Mouse (Mus musculus) MEL (cell line): ENCODE results near the gene Slc3a1. TPM values are rescaled to one million over a fixed set of nuclear protein-coding genes. Genes with fewer than 3 reads are reported as not detected.

ENCODE experiments used
- DNase-seq: peaks from one replicate; pipeline ENCODE4 v3.0.0; 2011; ENCODE audit warnings: low read depth, low spot score
- H3K27ac ChIP-seq: 2 replicates; pipeline ENCODE4 v1.5.1; 2012; ENCODE audit warnings: low read depth, mild to moderate bottlenecking, control low read depth, low read length, moderate library complexity; ENCODE audit not compliant: control insufficient read depth
- H3K27me3 ChIP-seq, 2 experiments: fragments of 150-350 bp in 1 of 2; sonication (generic) in 1 of 2; 2 replicates each; pipeline ENCODE4 v1.6.1; 2012; ENCODE audit warnings: low read length in 2 of 2, mild to moderate bottlenecking in 2 of 2, improper control_type of control experiment in 1 of 2, moderate library complexity in 1 of 2; ENCODE audit not compliant: insufficient read depth in 2 of 2, control insufficient read depth in 1 of 2
- H3K36me3 ChIP-seq, 2 experiments: 2 replicates each; pipeline ENCODE4 v1.6.1; 2012 to 2014; ENCODE audit warnings: low read length in 2 of 2, improper control_type of control experiment in 1 of 2, inconsistent platforms in 1 of 2, mild to moderate bottlenecking in 1 of 2; ENCODE audit not compliant: insufficient read depth in 2 of 2, control insufficient read depth in 1 of 2
- H3K4me1 ChIP-seq, 2 experiments: fragments of 150-350 bp in 1 of 2; sonication (generic) in 1 of 2; 2 replicates each; pipeline ENCODE4 v1.6.1; 2012; ENCODE audit warnings: low read length in 2 of 2, improper control_type of control experiment in 1 of 2, mild to moderate bottlenecking in 1 of 2; ENCODE audit not compliant: insufficient read depth in 2 of 2, control insufficient read depth in 1 of 2
- H3K4me3 ChIP-seq, 2 experiments: fragments of 150-350 bp in 1 of 2; sonication (generic) in 1 of 2; 2 replicates each; pipeline ENCODE4 v1.5.1; 2012; ENCODE audit warnings: low read depth in 2 of 2, low read length in 2 of 2, mild to moderate bottlenecking in 2 of 2, moderate library complexity in 2 of 2, control low read depth in 1 of 2, improper control_type of control experiment in 1 of 2; ENCODE audit not compliant: control insufficient read depth in 1 of 2, insufficient read depth in 1 of 2
- H3K79me2 ChIP-seq: 2 replicates; pipeline ENCODE4 v1.6.1; 2012; ENCODE audit warnings: mild to moderate bottlenecking, low read length, moderate library complexity; ENCODE audit not compliant: control insufficient read depth, poor library complexity, insufficient read depth
- H3K9ac ChIP-seq: 2 replicates; pipeline ENCODE4 v1.6.1; 2012; ENCODE audit warnings: low read depth, mild to moderate bottlenecking, control low read depth, low read length, moderate library complexity; ENCODE audit not compliant: control insufficient read depth, poor library complexity, severe bottlenecking
- H3K9me3 ChIP-seq: fragments of 150-350 bp; sonication (generic); replicated peaks from 2 replicates; pipeline ENCODE4 v1.6.1; 2012; ENCODE audit warnings: mild to moderate bottlenecking, low read length, improper control_type of control experiment, moderate library complexity; ENCODE audit not compliant: insufficient read depth
- CTCF ChIP-seq, 3 experiments: IDR thresholded peaks in 2 of 3; conservative IDR thresholded peaks in 1 of 3; 2 replicates each; pipeline ENCODE4 v1.5.1; 2011 to 2012; ENCODE audit warnings: low read length in 3 of 3, low read depth in 2 of 3, mild to moderate bottlenecking in 2 of 3, improper control_type of control experiment in 1 of 3, inconsistent platforms in 1 of 3, mixed read lengths in 1 of 3, moderate library complexity in 1 of 3; ENCODE audit not compliant: control insufficient read depth in 1 of 3, insufficient read depth in 1 of 3, poor library complexity in 1 of 3, severe bottlenecking in 1 of 3
- ELF1 ChIP-seq: IDR thresholded peaks from 2 replicates; pipeline ENCODE4 v1.6.1; 2014; ENCODE audit warnings: low read depth, mild to moderate bottlenecking, inconsistent platforms, low read length, improper control_type of control experiment, moderate library complexity
- EP300 ChIP-seq, 2 experiments: IDR thresholded peaks; 2 replicates each; pipeline ENCODE4 v1.6.1; 2011; ENCODE audit warnings: improper control_type of control experiment in 2 of 2, low read length in 2 of 2, low read depth in 1 of 2, mild to moderate bottlenecking in 1 of 2
- MAFK ChIP-seq: IDR thresholded peaks from 2 replicates; pipeline ENCODE4 v1.6.1; 2011; ENCODE audit warnings: low read depth, mild to moderate bottlenecking, low read length, improper control_type of control experiment, borderline replicate concordance
- MEF2A ChIP-seq: IDR thresholded peaks from 2 replicates; pipeline ENCODE4 v1.6.1; 2014; ENCODE audit warnings: low read depth, mild to moderate bottlenecking, inconsistent platforms, low read length, improper control_type of control experiment; ENCODE audit not compliant: poor library complexity, insufficient replicate concordance, severe bottlenecking; ENCODE audit errors: extremely low read depth
- MYC ChIP-seq: IDR thresholded peaks from 2 replicates; pipeline ENCODE4 v1.6.1; 2011; ENCODE audit warnings: low read depth, mild to moderate bottlenecking, low read length, improper control_type of control experiment, moderate library complexity
- SIN3A ChIP-seq: IDR thresholded peaks from 2 replicates; pipeline ENCODE4 v1.6.1; 2012; ENCODE audit warnings: low read length, improper control_type of control experiment, inconsistent platforms
- USF2 ChIP-seq, 2 experiments: IDR thresholded peaks; 2 replicates each; pipeline ENCODE4 v1.6.1; 2011 to 2012; ENCODE audit warnings: improper control_type of control experiment in 2 of 2, low read length in 2 of 2, borderline replicate concordance in 1 of 2, inconsistent platforms in 1 of 2, low read depth in 1 of 2, mild to moderate bottlenecking in 1 of 2; ENCODE audit not compliant: insufficient read depth in 1 of 2
- polyA plus RNA-seq, 2 experiments: library from polyadenylated mRNA; stranded (reverse) in 1 of 2; unstranded in 1 of 2; fragments of >175 nt in 1 of 2; fragments of >200 nt in 1 of 2; gene quantifications; 2 replicates each; pipeline versions ENCODE4 v1.2.1 to v1.2.4; 2012; ENCODE audit warnings: low replicate concordance in 2 of 2, low read depth in 1 of 2; ENCODE audit not compliant: insufficient read length in 2 of 2, insufficient read depth in 1 of 2, missing spikeins in 1 of 2
- total RNA-seq: library from RNA; depleted of rRNA; stranded (reverse); fragments of 300-350 nt; gene quantifications from 2 replicates; pipeline ENCODE4 v1.2.3, GENCODE M21; 2012

The Slc3a1 gene
- total and polyA plus RNA-seq, 3 experiments = 0.08 TPM; not detected in 1

DNA sequence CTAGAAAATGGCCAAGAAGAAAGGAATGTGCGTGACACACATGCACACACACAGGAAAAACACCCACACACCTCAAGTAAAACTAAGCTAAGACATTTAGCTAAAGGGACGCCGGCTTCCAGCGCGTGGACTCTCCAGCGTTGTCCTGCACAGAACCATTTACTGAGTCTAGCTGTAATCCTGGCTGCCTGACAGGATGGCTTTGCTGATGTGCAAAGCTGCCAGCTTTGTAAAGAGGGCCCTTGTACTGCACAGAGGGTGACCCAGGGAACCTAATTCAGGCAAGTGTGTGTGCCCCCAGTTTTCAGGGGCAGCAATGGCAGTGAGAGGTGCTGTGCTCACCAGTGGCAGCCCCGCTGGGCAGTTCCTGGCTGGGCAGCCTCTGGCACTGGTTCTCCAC lies 39.2 kb downstream of the Slc3a1 start:
- H3K9me3 ChIP-seq = no peaks in the 10 kb centered on the region
- no peak overlapping the region for H3K27ac ChIP-seq
- no peak for DNase-seq
- H3K4me3 ChIP-seq = no peak overlapping the region
- H3K9ac ChIP-seq = no peak overlapping the region
- H3K27me3 ChIP-seq = no peaks in the 10 kb centered on the region
- no peaks in the 10 kb centered on the region for H3K79me2 ChIP-seq
- H3K36me3 ChIP-seq = no peaks in the 10 kb centered on the region; a peak in 2 of 4 replicates
- H3K4me1 ChIP-seq = no peaks in the 10 kb centered on the region
- TF ChIP-seq ELF1 (no peak), USF2 (IDR thresholded peaks at IDR 0.05; ENCODE audit: borderline replicate concordance in 1 of 2, insufficient read depth in 1 of 2, low read depth in 1 of 2, low read length in 2 of 2) (no peak), SIN3A (no peak)

DNA sequence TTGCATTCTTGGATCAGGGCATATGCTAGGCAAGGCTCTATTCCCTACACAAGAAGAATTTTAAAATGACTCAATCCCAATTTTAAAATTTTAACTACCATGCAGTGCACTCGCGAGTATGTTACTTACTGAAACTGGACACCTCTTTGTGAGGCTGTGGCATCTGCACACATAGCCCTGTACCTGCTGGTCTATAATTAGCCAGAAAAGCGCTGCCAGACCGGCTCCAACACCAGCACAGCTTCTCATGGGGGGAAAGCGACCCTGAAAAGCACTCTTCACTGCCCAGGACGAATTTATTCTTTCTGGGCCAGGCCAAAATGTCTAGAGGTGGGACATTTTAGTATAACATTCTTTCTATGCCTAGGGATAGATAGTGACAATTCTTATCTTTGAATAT lies 42.5 kb downstream of the Slc3a1 start:
- H3K4me1 ChIP-seq = no peaks in the 10 kb centered on the region
- DNase-seq = no peak
- H3K36me3 ChIP-seq = no peaks in the 10 kb centered on the region; a peak in 2 of 4 replicates
- H3K9ac ChIP-seq = no peak overlapping the region
- H3K27me3 ChIP-seq = no peaks in the 10 kb centered on the region
- TF ChIP-seq EP300 (IDR thresholded peaks at IDR 0.05; ENCODE audit: low read depth in 1 of 2, low read length in 2 of 2) = no peak
- TF ChIP-seq MAFK = no peak
- TF ChIP-seq MEF2A = no peak
- TF ChIP-seq MYC = no peak
- TF ChIP-seq, all 39 proteins: peak for 0
- H3K9me3 ChIP-seq = no peaks in the 10 kb centered on the region
- no peaks in the 10 kb centered on the region for H3K79me2 ChIP-seq
- no peak overlapping the region for H3K4me3 ChIP-seq
- no peak overlapping the region for H3K27ac ChIP-seq

DNA sequence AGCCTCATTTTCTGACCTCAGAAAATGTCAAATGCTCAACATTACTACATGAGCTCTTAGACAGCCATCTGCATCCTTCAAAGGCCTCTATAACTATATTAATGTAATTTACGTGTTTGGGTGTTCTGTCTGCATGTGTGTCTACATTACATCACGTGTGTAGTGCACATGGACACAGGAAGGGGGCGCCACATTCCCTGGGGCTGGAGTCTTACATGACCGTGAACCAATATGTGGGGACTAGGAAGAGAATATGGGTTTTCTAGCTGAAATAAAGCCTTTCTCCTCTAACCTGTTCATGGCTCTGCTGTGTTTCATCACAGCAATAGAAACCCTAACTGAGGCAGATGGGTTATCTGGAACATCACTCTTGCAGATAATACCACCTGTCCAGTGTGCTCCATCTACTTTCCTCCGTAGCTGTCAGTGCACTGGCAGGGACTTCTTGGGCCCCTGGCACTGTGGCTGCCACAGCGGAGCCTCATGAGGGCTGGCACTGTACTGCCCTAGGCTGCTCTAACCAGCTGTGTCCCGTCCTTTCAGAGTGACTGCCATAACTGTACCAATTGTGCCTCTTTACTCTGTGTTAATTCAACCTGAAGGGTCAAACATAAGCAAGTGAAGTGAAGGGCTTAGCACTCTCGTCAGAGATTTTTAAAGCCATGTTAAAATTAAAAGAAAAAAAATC lies 43.1 kb downstream of the Slc3a1 start:
- H3K36me3 ChIP-seq = no peaks in the 10 kb centered on the region; a peak in 1 of 4 replicates
- no peak for TF ChIP-seq USF2 (IDR thresholded peaks at IDR 0.05; ENCODE audit: borderline replicate concordance in 1 of 2, insufficient read depth in 1 of 2, low read depth in 1 of 2, low read length in 2 of 2)
- TF ChIP-seq CTCF (IDR thresholded peaks at IDR 0.05 in 2 of 3, conservative IDR thresholded peaks at IDR 0.05 in 1 of 3; ENCODE audit: control insufficient read depth in 1 of 3, insufficient read depth in 1 of 3, low read depth in 2 of 3, low read length in 3 of 3, poor library complexity in 1 of 3, severe bottlenecking in 1 of 3) = peak; percentile 36 to 52 (median 49)
- TF ChIP-seq, all 39 proteins: peak for 1

More for the DNA sequence above, 43.1 kb downstream of the Slc3a1 start:
- no peak for DNase-seq
- no peaks in the 10 kb centered on the region for H3K79me2 ChIP-seq
- no peaks in the 10 kb centered on the region for H3K27me3 ChIP-seq
- H3K4me3 ChIP-seq = no peak overlapping the region
- no peaks in the 10 kb centered on the region for H3K9me3 ChIP-seq
- no peaks in the 10 kb centered on the region for H3K4me1 ChIP-seq
- H3K9ac ChIP-seq = no peak overlapping the region
- no peak overlapping the region for H3K27ac ChIP-seq
